Mouse (Mus musculus) kidney, embryonic 16.5 days (tissue): Measurements from ENCODE around the gene Klf4. TPM values are rescaled to one million over a fixed set of nuclear protein-coding genes. Genes with fewer than 3 reads are reported as not detected.

Source experiments
- ATAC-seq: fragments of 200-750 bp; cut with Nextera tagmentation; 2 replicates; pipeline ENCODE4 v1.8.0; 2017; ENCODE audit warnings: moderate TSS enrichment; ENCODE audit not compliant: low FRiP score, low TSS enrichment
- H3K27ac ChIP-seq: fragments of 300-500 bp; sonication (generic); 2 replicates; pipeline ENCODE4 v1.5.1; 2014; ENCODE audit warnings: low read length
- H3K27me3 ChIP-seq: fragments of 300-500 bp; sonication (generic); 2 replicates; pipeline ENCODE4 v1.6.1; 2014; ENCODE audit warnings: low read length, control low read depth, mixed read lengths; ENCODE audit not compliant: insufficient read depth
- H3K36me3 ChIP-seq: fragments of 300-500 bp; sonication (generic); 2 replicates; pipeline ENCODE4 v1.6.1; 2014; ENCODE audit warnings: low read length, control low read depth, mixed read lengths; ENCODE audit not compliant: insufficient read depth
- H3K4me1 ChIP-seq: fragments of 300-500 bp; sonication (generic); 2 replicates; pipeline ENCODE4 v1.6.1; 2014; ENCODE audit warnings: low read length, control low read depth, mixed read lengths; ENCODE audit not compliant: insufficient read depth
- H3K4me2 ChIP-seq: fragments of 300-500 bp; sonication (generic); replicated peaks from 2 replicates; pipeline ENCODE4 v1.6.1; 2014; ENCODE audit warnings: low read depth, low read length
- H3K4me3 ChIP-seq: fragments of 300-500 bp; sonication (generic); 2 replicates; pipeline ENCODE4 v1.5.1; 2014; ENCODE audit warnings: mild to moderate bottlenecking, low read length
- H3K9ac ChIP-seq: fragments of 300-500 bp; sonication (generic); replicated peaks from 2 replicates; pipeline ENCODE4 v1.6.1; 2014; ENCODE audit warnings: low read length
- H3K9me3 ChIP-seq: fragments of 300-500 bp; sonication (generic); 2 replicates; pipeline ENCODE4 v1.6.1; 2016; ENCODE audit warnings: low read length, control low read depth
- WGBS: fragments of 180-500 bp; shearing (Covaris S2); extraction: QIAGEN DNeasy Blood & Tissue Kit; methylation state at CpG from one replicate; pipeline ENCODE4 v1.1.7; 2014; 5-methylcytosine and 5-hydroxymethylcytosine counted together
- polyA plus RNA-seq: library from polyadenylated mRNA; unstranded; fragments of >200 nt; fragmentation: Nextera tagmentation; extraction: Ambion mirVana; gene quantifications from 2 replicates; pipeline ENCODE4 v1.2.1, GENCODE M21; 2015

Gene Klf4
- polyA plus RNA-seq, 1 experiment from 2014 or later, result 3.8 TPM

- WGBS, result 92% methylated on average over 3 of the region's 4 CpGs
- no peak overlapping the region for H3K27ac ChIP-seq
- no peak overlapping the region for H3K9ac ChIP-seq
- H3K9me3 ChIP-seq, result no peaks in the 10 kb centered on the region
- 0 out of 2 replicates have a peak, but pooled peaks cover 3% of the 10 kb centered on the region for H3K36me3 ChIP-seq
- peaks cover 9% of the 10 kb centered on the region for H3K27me3 ChIP-seq
- no peak overlapping the region for H3K4me2 ChIP-seq
- no peak for ATAC-seq
- no peak overlapping the region for H3K4me3 ChIP-seq
- H3K4me1 ChIP-seq, result peaks cover 22% of the 10 kb centered on the region
Measured at GRCm38 (mm10) chr4:55528404-55528803, 3.9 kb downstream of the Klf4 start.

DNA sequence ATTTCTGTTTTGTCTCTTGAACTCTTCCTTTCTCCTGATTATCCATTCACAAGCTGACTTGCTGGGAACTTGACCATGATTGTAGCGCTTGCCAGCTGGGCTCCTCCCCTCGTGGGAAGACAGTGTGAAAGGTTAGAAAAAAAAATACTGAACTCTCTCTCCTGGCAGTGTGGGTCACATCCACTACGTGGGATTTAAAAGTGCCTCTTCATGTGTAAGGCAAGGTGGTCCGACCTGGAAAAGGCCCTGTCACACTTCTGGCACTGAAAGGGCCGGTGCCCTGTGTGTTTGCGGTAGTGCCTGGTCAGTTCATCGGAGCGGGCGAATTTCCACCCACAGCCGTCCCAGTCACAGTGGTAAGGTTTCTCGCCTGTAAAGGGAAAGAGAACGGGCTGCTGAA is 4.3 kb downstream of the Klf4 start:
- Histone ChIP-seq H3K4me1 (peaks cover 20% of the 10 kb centered on the region), H3K4me2 (no peak overlapping the region), H3K9me3 (no peaks in the 10 kb centered on the region), H3K36me3 (0 out of 2 replicates have a peak, but pooled peaks cover 3% of the 10 kb centered on the region), H3K27ac (no peak overlapping the region), H3K27me3 (peaks cover 9% of the 10 kb centered on the region), H3K4me3 (no peak overlapping the region), H3K9ac (no peak overlapping the region)
- ATAC-seq, result no peak
- WGBS, result 78% methylated on average over 12 of the region's 12 CpGs

DNA sequence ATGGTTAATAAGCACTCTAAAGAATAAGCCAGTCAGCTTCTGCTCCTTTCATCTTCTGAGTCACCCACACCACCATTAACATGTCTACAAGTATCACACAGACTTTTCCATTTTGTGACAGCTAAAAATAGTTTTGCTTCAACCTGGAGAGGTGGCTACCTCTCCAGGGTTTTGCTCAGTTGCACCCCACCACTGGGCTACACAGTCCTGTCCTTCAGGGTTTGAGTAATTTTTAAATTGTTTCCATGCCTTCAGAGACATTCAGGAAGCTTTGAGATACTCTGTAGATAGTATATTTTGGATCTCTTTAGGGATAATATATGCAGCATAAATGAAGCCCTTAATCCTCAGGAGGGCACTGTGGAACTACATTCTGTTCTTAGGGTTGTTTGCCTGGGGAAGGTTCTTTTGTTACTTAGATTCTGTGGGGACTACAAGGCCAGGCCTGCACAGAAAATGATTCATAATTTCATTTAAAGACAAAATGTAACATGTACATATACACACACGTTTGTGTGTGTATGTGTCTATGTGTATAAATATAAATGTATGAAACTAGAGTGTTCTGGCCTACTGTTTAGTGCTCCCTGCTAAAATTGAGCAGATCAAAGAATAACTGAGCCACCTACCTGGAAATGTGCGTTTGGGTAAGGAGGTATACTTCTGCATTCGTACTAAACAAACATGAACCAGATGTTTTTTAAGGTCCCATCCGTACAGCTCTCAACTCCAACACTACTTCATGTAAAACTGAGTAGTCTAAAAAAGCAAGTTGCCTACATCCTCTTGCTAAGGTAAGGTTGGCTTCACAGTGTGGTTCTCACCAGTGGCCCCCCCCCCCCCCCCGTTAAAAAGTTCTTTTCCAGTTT is 5.8 kb downstream of the Klf4 start:
- no peak for ATAC-seq

DNA sequence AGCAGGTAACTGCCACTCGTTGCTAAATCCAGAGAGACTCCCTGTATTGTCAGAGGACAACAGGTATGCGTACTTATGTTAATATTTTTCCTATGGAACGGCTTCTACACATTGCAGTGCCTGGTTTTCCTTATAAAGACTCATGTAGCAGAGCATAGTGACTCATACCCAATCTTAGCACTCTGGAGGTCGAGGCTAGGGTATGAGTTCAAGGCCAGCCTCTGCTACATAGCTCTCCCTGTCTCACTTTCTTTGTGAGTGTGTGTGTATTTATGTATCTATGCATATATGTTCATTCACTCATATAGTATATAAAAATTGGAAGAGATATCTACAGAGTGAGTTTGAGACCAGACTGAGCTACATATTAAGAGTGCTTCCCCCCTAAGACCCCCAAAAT is 8.3 kb downstream of the Klf4 start:
- Histone ChIP-seq H3K27me3 (no peaks in the 10 kb centered on the region), H3K36me3 (0 out of 2 replicates have a peak, but pooled peaks cover 3% of the 10 kb centered on the region), H3K9ac (no peak overlapping the region), H3K4me3 (no peak overlapping the region), H3K9me3 (no peaks in the 10 kb centered on the region), H3K4me2 (no peak overlapping the region), H3K27ac (no peak overlapping the region), H3K4me1 (no peaks in the 10 kb centered on the region)
- no peak for ATAC-seq
- WGBS, result 72% methylated on average over 4 of the region's 4 CpGs

More for the DNA sequence above, 5.8 kb downstream of the Klf4 start:
- Histone ChIP-seq H3K4me3 (no peak overlapping the region), H3K4me1 (peaks cover 17% of the 10 kb centered on the region), H3K9me3 (no peaks in the 10 kb centered on the region), H3K36me3 (0 out of 2 replicates have a peak, but pooled peaks cover 3% of the 10 kb centered on the region), H3K27me3 (peaks cover 9% of the 10 kb centered on the region), H3K4me2 (no peak overlapping the region), H3K27ac (no peak overlapping the region), H3K9ac (no peak overlapping the region)
- WGBS, result 69% methylated on average over 5 of the region's 5 CpGs

DNA sequence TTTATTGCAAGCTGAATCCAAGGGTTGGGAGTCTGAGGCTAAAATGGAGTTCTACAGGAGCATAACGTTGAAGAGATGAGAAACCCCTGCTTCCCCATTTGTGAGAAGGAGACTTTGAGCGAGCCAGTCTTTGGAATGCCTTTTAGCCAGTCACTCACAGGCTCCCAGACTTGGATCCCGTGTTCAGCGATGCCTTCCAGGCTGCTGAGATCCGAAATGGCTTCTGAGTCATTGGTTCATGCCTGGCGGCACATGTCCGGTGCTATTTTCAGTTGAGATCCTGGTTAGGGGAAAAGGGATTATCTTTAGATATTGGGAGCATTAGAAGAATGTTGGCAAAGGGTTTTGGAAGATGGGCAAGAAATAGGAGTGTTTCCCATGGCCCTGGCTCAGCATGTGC is 14.8 kb downstream of the Klf4 start:
- WGBS, result 88% methylated on average over 7 of the region's 7 CpGs
- Histone ChIP-seq H3K4me2 (no peak overlapping the region), H3K36me3 (no peaks in the 10 kb centered on the region), H3K27me3 (no peaks in the 10 kb centered on the region), H3K27ac (no peak overlapping the region), H3K9me3 (no peaks in the 10 kb centered on the region), H3K9ac (no peak overlapping the region), H3K4me1 (peaks cover 5% of the 10 kb centered on the region; the same call in 1 of the 2 replicates), H3K4me3 (no peak overlapping the region)
- no peak for ATAC-seq

- no peak overlapping the region for H3K4me3 ChIP-seq
- peaks cover 5% of the 10 kb centered on the region; the same call in 1 of the 2 replicates for H3K4me1 ChIP-seq
- H3K9ac ChIP-seq, result no peak overlapping the region
- 84% methylated on average over 8 of the region's 8 CpGs for WGBS
- no peaks in the 10 kb centered on the region for H3K27me3 ChIP-seq
- no peak overlapping the region for H3K4me2 ChIP-seq
- H3K36me3 ChIP-seq, result no peaks in the 10 kb centered on the region
- no peak for ATAC-seq
- H3K27ac ChIP-seq, result no peak overlapping the region
- H3K9me3 ChIP-seq, result no peaks in the 10 kb centered on the region
Measured at GRCm38 (mm10) chr4:55516048-55516447, 16.2 kb downstream of the Klf4 start.

GRCm38 (mm10) chr4:55514733-55515176 is 17.5 kb downstream of the Klf4 start:
- Histone ChIP-seq H3K27ac (no peak overlapping the region), H3K36me3 (no peaks in the 10 kb centered on the region), H3K9me3 (no peaks in the 10 kb centered on the region), H3K9ac (peak overlapping the region; percentile 84), H3K27me3 (no peaks in the 10 kb centered on the region), H3K4me2 (peak overlapping the region; percentile 65), H3K4me1 (peaks cover 5% of the 10 kb centered on the region; the same call in 1 of the 2 replicates), H3K4me3 (peak overlapping the region; percentile 67)
- under 1% methylated on average over 39 of the region's 39 CpGs for WGBS
- peak; percentile 97 for ATAC-seq

DNA sequence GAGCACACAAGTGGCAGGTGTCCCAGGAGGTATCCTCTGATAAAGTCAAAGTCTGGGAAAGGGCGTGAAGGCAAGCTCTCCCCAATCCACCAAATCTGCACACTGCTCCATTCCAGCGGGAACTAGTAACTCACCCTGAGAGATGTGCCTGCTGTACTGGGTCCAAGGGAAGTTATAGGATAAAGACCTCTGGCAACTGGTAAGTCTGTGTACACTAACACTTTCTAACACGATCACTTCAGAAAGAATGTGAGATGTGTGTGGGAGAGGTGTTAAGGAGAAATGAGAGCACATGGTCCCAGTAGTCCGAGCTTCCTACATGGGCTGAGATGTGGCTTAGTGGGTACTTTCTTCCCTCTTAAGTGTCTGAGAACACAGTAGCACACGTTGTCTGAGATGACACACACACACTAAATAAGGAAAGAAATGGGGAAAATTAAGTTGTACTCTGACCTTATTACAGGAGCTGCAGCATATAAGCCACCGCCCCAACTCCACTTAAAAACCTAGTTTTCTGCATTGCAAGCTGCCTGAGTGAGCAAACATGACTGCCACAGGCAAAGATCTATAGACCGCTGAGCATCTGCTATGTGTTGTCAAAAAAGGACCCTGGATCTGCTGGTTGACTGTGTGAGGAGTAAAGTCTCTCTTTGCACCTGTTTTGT is 18.5 kb downstream of the Klf4 start:
- no peaks in the 10 kb centered on the region for H3K27me3 ChIP-seq
- no peak overlapping the region for H3K27ac ChIP-seq
- H3K4me3 ChIP-seq, result no peak overlapping the region
- no peaks in the 10 kb centered on the region for H3K36me3 ChIP-seq
- H3K9ac ChIP-seq, result no peak overlapping the region
- no peaks in the 10 kb centered on the region for H3K9me3 ChIP-seq
- H3K4me2 ChIP-seq, result no peak overlapping the region
- H3K4me1 ChIP-seq, result peaks cover 5% of the 10 kb centered on the region; the same call in 1 of the 2 replicates
- 84% methylated on average over 7 of the region's 7 CpGs for WGBS
- ATAC-seq, result no peak

DNA sequence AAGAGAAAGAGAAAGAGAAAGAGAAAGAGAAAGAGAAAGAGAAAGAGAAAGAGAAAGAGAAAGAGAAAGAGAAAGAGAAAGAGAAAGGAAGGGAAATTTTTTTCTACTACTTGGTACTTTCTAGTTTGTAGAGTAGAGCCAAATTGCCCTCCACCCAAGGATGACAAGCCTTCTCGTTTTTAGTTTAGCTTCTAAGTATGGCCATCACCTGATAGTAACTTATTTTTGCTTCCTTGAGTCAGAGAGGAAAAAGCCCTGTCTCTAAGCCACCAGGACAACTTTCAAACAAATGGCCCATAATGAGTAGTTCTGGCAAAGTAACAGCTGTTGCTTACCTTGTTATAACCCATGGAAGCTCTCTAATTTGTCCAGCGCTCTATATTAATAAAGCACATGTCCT is 20.9 kb downstream of the Klf4 start:
- Histone ChIP-seq H3K27ac (no peak overlapping the region), H3K4me2 (no peak overlapping the region), H3K36me3 (no peaks in the 10 kb centered on the region), H3K9me3 (no peaks in the 10 kb centered on the region), H3K27me3 (no peaks in the 10 kb centered on the region), H3K9ac (no peak overlapping the region), H3K4me3 (no peak overlapping the region), H3K4me1 (peaks cover 5% of the 10 kb centered on the region; the same call in 1 of the 2 replicates)
- WGBS, result 77% methylated on average over 2 of the region's 2 CpGs
- ATAC-seq, result no peak

DNA sequence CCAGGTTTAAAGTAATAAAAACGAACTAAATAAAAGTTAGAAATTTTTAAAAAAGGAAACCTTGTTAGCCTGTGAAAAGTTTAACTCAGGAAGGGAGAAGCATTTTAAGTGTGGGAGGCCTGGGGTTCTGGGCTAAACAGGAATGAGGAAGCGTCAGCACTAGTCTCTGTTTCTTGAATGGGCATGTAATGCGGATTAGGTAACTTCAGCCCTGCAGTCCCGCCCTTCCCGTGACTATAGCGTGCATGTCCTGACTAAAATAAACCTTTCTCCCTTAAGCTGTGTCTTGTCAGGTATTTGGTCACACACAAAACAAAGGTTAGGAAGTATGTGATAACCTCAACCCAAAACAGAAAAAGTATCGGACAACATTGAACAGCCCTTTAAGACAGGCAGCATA is 23.6 kb downstream of the Klf4 start:
- Histone ChIP-seq H3K4me2 (no peak overlapping the region), H3K27me3 (no peaks in the 10 kb centered on the region), H3K4me3 (no peak overlapping the region), H3K9me3 (no peaks in the 10 kb centered on the region), H3K9ac (no peak overlapping the region), H3K4me1 (no peaks in the 10 kb centered on the region), H3K36me3 (no peaks in the 10 kb centered on the region), H3K27ac (no peak overlapping the region)
- no peak for ATAC-seq
- 91% methylated on average over 7 of the region's 7 CpGs for WGBS
